Mouse (Mus musculus) lung, postnatal 0 days (tissue): Measurements from ENCODE around the gene Xylt2. TPM values are rescaled to one million over a fixed set of nuclear protein-coding genes. Genes with fewer than 3 reads are reported as not detected.
"Not testable (repeated sequence)": the region's sequence is repeated elsewhere in the genome, so short reads cannot be mapped to it uniquely, and the experiment has no call there.

ENCODE experiments used
- ATAC-seq: fragments of 200-750 bp; cut with Nextera tagmentation; 2 replicates; pipeline ENCODE4 v1.8.0; 2017; ENCODE audit warnings: moderate library complexity
- DNase-seq: peaks from one replicate; pipeline ENCODE4 v3.0.0-alpha.2; 2016; ENCODE audit warnings: low spot score
- H3K27ac ChIP-seq: fragments of 300-500 bp; sonication (generic); 2 replicates; pipeline ENCODE4 v1.5.1; 2014; ENCODE audit warnings: antibody characterized with exemption, mild to moderate bottlenecking, low read length, mixed read lengths
- H3K27me3 ChIP-seq: fragments of 300-500 bp; sonication (generic); replicated peaks from 2 replicates; pipeline ENCODE4 v1.6.1; 2014; ENCODE audit warnings: low read length, mixed read lengths; ENCODE audit not compliant: insufficient read depth
- H3K36me3 ChIP-seq: fragments of 300-500 bp; sonication (generic); 2 replicates; pipeline ENCODE4 v1.6.1; 2014; ENCODE audit warnings: low read length, mixed read lengths; ENCODE audit not compliant: insufficient read depth
- H3K4me1 ChIP-seq: fragments of 300-500 bp; sonication (generic); 2 replicates; pipeline ENCODE4 v1.6.1; 2014; ENCODE audit warnings: antibody characterized with exemption, low read depth, low read length, mixed read lengths; ENCODE audit not compliant: insufficient read depth
- H3K4me2 ChIP-seq: fragments of 300-500 bp; sonication (generic); replicated peaks from 2 replicates; pipeline ENCODE4 v1.6.1; 2014; ENCODE audit warnings: low read depth, mild to moderate bottlenecking, low read length, moderate library complexity, mixed read lengths
- H3K4me3 ChIP-seq: fragments of 300-500 bp; sonication (generic); 2 replicates; pipeline ENCODE4 v1.5.1; 2014; ENCODE audit warnings: low read depth, low read length
- H3K9ac ChIP-seq: fragments of 300-500 bp; sonication (generic); replicated peaks from 2 replicates; pipeline ENCODE4 v1.6.1; 2014; ENCODE audit warnings: low read depth, mild to moderate bottlenecking
- H3K9me3 ChIP-seq: fragments of 300-500 bp; sonication (generic); 2 replicates; pipeline ENCODE4 v1.6.1; 2016; ENCODE audit warnings: low read length, mixed read lengths
- CTCF ChIP-seq: IDR thresholded peaks from 2 replicates; pipeline ENCODE4 v1.5.1; 2016; ENCODE audit warnings: antibody characterized with exemption, mild to moderate bottlenecking
- EP300 ChIP-seq: IDR thresholded peaks from 2 replicates; pipeline ENCODE4 v1.6.1; 2016; ENCODE audit warnings: antibody characterized with exemption, mild to moderate bottlenecking, control low read depth
- WGBS: fragments of 180-500 bp; shearing (Covaris S2); extraction: QIAGEN DNeasy Blood & Tissue Kit; methylation state at CpG from one replicate; pipeline ENCODE4 v1.1.7; 2014; 5-methylcytosine and 5-hydroxymethylcytosine counted together
- polyA plus RNA-seq: library from polyadenylated mRNA; unstranded; fragments of >200 nt; fragmentation: Nextera tagmentation; extraction: Ambion mirVana; gene quantifications from 2 replicates; pipeline ENCODE4 v1.2.1, GENCODE M21; 2015

Xylt2 gene
- polyA plus RNA-seq, 1 experiment from 2014 or later: 13.3 TPM

DNA sequence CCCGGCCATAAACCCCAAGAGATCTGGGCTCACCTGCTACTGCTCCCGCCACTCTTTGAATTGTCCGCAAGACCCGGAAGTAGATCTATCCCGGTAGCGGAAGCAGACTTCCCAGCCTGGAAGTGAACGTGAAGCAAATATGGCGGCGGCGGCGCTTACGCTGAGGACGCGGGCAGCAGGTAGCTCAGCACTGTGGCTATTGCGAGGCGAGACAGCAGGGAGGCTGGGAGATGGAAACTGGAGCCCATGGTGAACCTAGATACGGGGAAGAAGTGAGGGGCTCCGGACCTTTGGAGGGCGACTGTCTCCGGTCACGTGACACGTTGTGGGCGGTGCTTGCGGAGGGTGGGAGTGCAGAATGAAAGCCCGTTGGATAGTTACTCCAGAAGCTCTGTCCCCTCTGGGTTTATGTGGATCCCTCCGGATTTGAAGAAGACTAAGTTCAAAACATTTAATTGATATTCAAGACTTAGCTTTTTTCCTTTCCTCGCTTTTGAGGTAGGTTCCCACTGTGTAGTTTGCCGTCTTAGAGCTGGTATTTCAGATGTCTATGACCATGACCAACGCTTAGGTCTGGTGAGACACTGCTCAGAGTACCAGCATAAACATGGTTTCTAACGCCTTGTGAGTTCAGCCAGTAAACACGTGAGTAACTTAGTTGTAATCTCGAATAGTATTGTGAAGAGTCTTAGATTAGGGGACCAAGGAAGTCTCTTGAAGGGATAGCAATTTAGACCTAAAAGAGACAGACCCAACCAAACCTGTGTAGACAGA, 23.5 kb downstream of the Xylt2 start, which contains the start of the genes Mrpl27 and Eme1:
Gene Mrpl27 (plus strand): TSS at position 105 of the 774 bp plus-strand sequence.
Gene Eme1 (minus strand): TSS at position 302 of the 774 bp plus-strand sequence.
- Histone ChIP-seq H3K4me2 (peak within 1 kb of the TSS; percentile 75), H3K27ac (peak within 1 kb of the TSS; percentile 78), H3K4me3 (peak within 1 kb of the TSS; percentile 63), H3K9me3 (no peaks in the 10 kb centered on the region), H3K9ac (peak within 1 kb of the TSS; percentile 55), H3K27me3 (no peaks in the 10 kb centered on the region), H3K4me1 (peaks cover 3% of the 10 kb centered on the region; the same call in 1 of the 2 replicates), H3K36me3 (peaks cover 9% of the 10 kb centered on the region; the same call in 1 of the 2 replicates)
- WGBS: 1% methylated on average over 32 of the region's 32 CpGs
- ATAC-seq (peak; percentile 93), DNase-seq (peak; percentile 88)
- TF ChIP-seq CTCF (no peak), EP300 (peak; percentile 55; the same call in 1 of the 2 replicates)

GRCm38 (mm10) chr11:94652973-94653372, 24.3 kb downstream of the Xylt2 start:
- no peak overlapping the region for H3K27ac ChIP-seq
- H3K4me2 ChIP-seq: peak overlapping the region; percentile 75; the same call in 1 of the 2 replicates
- no peak overlapping the region for H3K9ac ChIP-seq
- TF ChIP-seq CTCF (no peak), EP300 (no peak)
- ATAC-seq: no peak
- H3K4me3 ChIP-seq: no peak overlapping the region
- 44% methylated on average over 8 of the region's 8 CpGs for WGBS
- peaks cover 3% of the 10 kb centered on the region; the same call in 1 of the 2 replicates for H3K4me1 ChIP-seq
- no peak for DNase-seq
- H3K36me3 ChIP-seq: 0 out of 2 replicates have a peak, but pooled peaks cover 5% of the 10 kb centered on the region
- H3K27me3 ChIP-seq: no peaks in the 10 kb centered on the region
- no peaks in the 10 kb centered on the region for H3K9me3 ChIP-seq

DNA sequence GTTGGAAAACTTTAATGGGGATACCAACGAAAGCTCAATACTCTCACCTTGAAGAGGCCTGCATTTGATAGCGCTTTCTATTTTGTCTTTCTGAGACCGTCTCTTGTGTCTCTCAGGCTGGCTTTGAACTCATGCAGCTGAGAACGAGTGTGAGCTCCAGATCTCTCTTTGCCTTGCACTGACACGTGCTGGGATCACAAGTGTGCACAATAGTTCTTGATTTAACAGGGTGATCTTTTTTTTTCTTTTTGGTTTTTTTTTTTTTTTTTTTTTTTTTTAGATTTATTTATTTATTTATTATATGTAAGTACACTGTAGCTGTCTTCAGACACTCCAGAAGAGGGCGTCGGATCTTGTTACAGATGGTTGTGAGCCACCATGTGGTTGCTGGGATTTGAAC, 26.1 kb downstream of the Xylt2 start:
- not testable (repeated sequence) for H3K4me2 ChIP-seq, H3K27ac ChIP-seq, H3K4me1 ChIP-seq, H3K4me3 ChIP-seq, H3K9me3 ChIP-seq, H3K27me3 ChIP-seq, H3K9ac ChIP-seq, DNase-seq, H3K36me3 ChIP-seq, ATAC-seq
- 94% methylated on average over 5 of the region's 7 CpGs for WGBS

- WGBS: 94% methylated on average over 4 of the region's 4 CpGs
- H3K9ac ChIP-seq: no peak overlapping the region
- no peak overlapping the region for H3K27ac ChIP-seq
- TF ChIP-seq EP300 (no peak), CTCF (no peak)
- H3K4me1 ChIP-seq: no peaks in the 10 kb centered on the region
- H3K4me2 ChIP-seq: no peak overlapping the region
- ATAC-seq (no peak), DNase-seq (no peak)
- H3K4me3 ChIP-seq: no peak overlapping the region
- peaks cover 27% of the 10 kb centered on the region for H3K36me3 ChIP-seq
- no peaks in the 10 kb centered on the region for H3K9me3 ChIP-seq
- no peaks in the 10 kb centered on the region for H3K27me3 ChIP-seq
Observed at GRCm38 (mm10) chr11:94646457-94646856, 30.9 kb downstream of the Xylt2 start.

- no peaks in the 10 kb centered on the region for H3K27me3 ChIP-seq
- WGBS: 89% methylated on average over 8 of the region's 8 CpGs
- no peaks in the 10 kb centered on the region for H3K9me3 ChIP-seq
- H3K4me1 ChIP-seq: no peaks in the 10 kb centered on the region
- no peak overlapping the region for H3K9ac ChIP-seq
- no peak for TF ChIP-seq EP300
- no peak for TF ChIP-seq CTCF
- H3K36me3 ChIP-seq: peaks cover 34% of the 10 kb centered on the region
- no peak overlapping the region for H3K4me2 ChIP-seq
- H3K4me3 ChIP-seq: no peak overlapping the region
- no peak overlapping the region for H3K27ac ChIP-seq
- DNase-seq (no peak), ATAC-seq (no peak)
Observed at GRCm38 (mm10) chr11:94644461-94645219, 32.7 kb downstream of the Xylt2 start.

- no peak overlapping the region for H3K27ac ChIP-seq
- no peak overlapping the region for H3K9ac ChIP-seq
- no peak for DNase-seq
- H3K4me3 ChIP-seq: no peak overlapping the region
- no peak overlapping the region for H3K4me2 ChIP-seq
- 85% methylated on average over 5 of the region's 5 CpGs for WGBS
- no peaks in the 10 kb centered on the region for H3K9me3 ChIP-seq
- H3K36me3 ChIP-seq: peaks cover 59% of the 10 kb centered on the region
- H3K27me3 ChIP-seq: no peaks in the 10 kb centered on the region
- no peak for TF ChIP-seq EP300
- TF ChIP-seq CTCF: no peak
- ATAC-seq: no peak
- no peaks in the 10 kb centered on the region for H3K4me1 ChIP-seq
Observed at GRCm38 (mm10) chr11:94634431-94634830, 42.9 kb downstream of the Xylt2 start.
